Mouse (Mus musculus): ENCODE measurements around the gene Pgpep1. TPM values are rescaled to one million over a fixed set of nuclear protein-coding genes. Genes with fewer than 3 reads are reported as not detected.
A peak's percentile ranks its signal among the peaks of the same experiment; 100 is the strongest.

Gene Pgpep1
- polyA plus RNA-seq, 1 experiment from 2014 or later, result 32.1 TPM

DNA sequence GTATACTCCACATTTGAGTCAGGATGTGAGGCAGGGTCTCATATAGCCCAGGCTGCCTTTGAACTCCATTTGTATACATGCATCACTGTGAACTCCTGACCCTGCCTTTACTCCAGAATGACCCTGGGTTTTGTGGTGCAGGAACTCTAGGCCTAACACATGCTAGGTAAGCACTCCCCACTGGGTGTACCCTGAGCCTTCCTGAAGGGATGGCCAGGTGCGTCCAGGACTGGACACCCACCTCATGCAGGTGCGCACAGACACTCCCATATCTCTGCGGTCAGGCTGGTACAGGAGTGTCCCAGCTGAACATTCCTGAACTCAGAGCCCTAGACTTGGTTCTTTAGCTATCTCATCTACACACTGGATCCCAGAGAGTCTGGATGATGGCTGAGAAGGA is 13.9 kb upstream of the Pgpep1 start:
- no peaks in the 10 kb centered on the region for H3K27me3 ChIP-seq (replicated peaks)
- 85% methylated on average over 3 of the region's 3 CpGs for WGBS
- peak overlapping the region; percentile 75 for H3K4me2 ChIP-seq
- peaks cover 25% of the 10 kb centered on the region for H3K36me3 ChIP-seq
- peak overlapping the region; percentile 75 for H3K4me3 ChIP-seq
- H3K4me1 ChIP-seq (replicated peaks), result peaks cover 21% of the 10 kb centered on the region
- peak overlapping the region; percentile 95 for H3K27ac ChIP-seq (ENCODE audit: poor library complexity, severe bottlenecking)
- H3K9me3 ChIP-seq (replicated peaks), result no peaks in the 10 kb centered on the region
- ATAC-seq (ENCODE audit: insufficient number of reproducible peaks, low FRiP score), result no peak
- H3K9ac ChIP-seq, result peak overlapping the region; percentile 79

DNA sequence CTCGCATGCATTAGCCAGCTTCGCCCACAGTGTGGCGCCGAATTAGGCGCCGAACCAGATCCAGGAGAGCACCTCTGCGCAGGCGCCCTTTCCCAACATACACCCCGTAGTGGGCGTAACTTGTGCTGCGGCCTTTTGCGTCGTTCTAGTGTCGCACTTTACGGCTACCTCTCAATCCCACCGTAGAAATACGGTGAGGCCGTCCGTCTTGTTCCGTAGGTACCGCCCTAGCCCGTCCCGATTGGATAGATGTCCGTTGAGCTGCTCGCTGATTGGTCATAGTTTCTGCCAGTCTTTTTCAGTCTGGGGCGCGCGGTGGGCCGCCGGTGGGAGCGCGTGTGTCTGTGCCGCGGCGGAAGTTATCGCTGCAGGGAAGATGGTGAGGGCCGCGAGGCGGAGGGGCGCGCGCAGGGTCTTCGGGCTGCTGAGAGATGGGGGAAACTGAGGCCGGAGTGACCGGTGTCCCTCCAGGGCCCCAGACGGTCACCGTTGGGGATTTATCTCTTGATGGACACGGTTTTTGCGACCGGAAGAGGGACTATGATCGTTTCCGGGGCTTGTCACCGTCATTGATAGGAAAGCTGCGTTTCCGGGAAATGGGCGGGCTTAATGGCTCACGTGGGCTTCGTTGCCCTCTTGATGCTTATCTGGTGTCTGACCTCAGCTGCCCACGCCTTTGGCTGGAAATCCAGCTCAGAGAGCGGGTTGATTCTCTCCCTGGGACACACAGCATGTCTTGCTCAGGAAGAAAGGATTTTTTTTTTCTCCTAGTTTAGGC is 13.1 kb upstream of the Pgpep1 start, which contains the start of gene Lsm4:
Gene Lsm4, plus strand, starts transcription at position 170 of the 778 bp plus-strand sequence.
- under 1% methylated on average over 60 of the region's 60 CpGs for WGBS
- no peaks in the 10 kb centered on the region for H3K9me3 ChIP-seq (replicated peaks)
- H3K4me3 ChIP-seq, result peak within 1 kb of the TSS; percentile 75

DNA sequence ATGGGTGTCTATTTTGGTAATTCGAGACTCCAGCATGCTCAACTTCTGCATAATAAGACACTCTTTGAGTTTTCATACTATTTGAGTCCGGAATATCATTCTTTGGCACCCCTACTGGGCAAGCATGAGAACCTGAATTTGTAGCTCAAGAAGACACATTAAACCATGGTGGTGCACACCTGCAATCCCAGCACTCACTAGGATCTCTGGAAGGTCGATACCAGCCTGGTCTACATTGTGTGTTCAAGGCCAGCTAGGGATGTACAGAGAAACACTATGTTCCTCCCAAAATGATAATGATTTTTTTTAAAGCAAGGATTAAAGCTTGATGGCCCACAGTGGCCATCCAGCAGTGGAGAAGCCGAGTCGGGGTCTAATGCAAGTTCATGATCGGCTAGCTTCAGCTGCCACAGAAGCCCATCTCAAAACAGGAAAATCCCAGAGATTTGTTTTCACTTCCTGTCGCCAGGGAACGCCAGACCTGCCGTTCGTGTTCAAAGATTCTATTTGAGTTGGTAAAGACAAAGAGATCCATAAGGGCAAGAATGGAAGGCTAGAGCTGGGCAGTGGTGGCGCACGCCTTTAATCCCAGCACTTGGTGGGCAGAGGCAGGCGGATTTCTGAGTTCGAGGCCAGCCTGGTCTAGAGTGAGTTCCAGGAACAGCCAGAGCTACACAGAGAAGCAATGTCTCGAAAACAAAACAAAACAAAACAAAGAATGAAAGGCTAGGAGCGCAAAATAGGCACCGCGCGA is 12.3 kb upstream of the Pgpep1 start:
- peak overlapping the region; percentile 55 for H3K27ac ChIP-seq (ENCODE audit: poor library complexity, severe bottlenecking)
- 0 out of 2 replicates have a peak, but pooled peaks cover 5% of the 10 kb centered on the region for H3K9me3 ChIP-seq (replicated peaks)
- no peaks in the 10 kb centered on the region for H3K27me3 ChIP-seq (replicated peaks)
- peak overlapping the region; percentile 66 for H3K9ac ChIP-seq
- peak overlapping the region; percentile 64 for H3K4me2 ChIP-seq
- H3K4me1 ChIP-seq (replicated peaks), result peaks cover 21% of the 10 kb centered on the region
- H3K4me3 ChIP-seq, result peak overlapping the region; percentile 75
- peaks cover 9% of the 10 kb centered on the region for H3K36me3 ChIP-seq
- ATAC-seq (ENCODE audit: insufficient number of reproducible peaks, low FRiP score), result peak; percentile 1; the same call in 1 of the 2 replicates
- WGBS, result 37% methylated on average over 19 of the region's 19 CpGs

More for the DNA sequence above, 13.1 kb upstream of the Pgpep1 start, which contains the start of gene Lsm4:
- Histone ChIP-seq H3K9ac (peak within 1 kb of the TSS; percentile 79), H3K4me1 (replicated peaks) (peaks cover 21% of the 10 kb centered on the region), H3K27ac (ENCODE audit: poor library complexity, severe bottlenecking) (peak within 1 kb of the TSS; percentile 95), H3K27me3 (replicated peaks) (no peaks in the 10 kb centered on the region), H3K36me3 (peaks cover 16% of the 10 kb centered on the region), H3K4me2 (peak within 1 kb of the TSS; percentile 75)
- peak; percentile 97 for ATAC-seq (ENCODE audit: insufficient number of reproducible peaks, low FRiP score)

GRCm38 (mm10) chr8:70671615-70672324 is 11.6 kb upstream of the Pgpep1 start:
- no peak for ATAC-seq (ENCODE audit: insufficient number of reproducible peaks, low FRiP score)
- Histone ChIP-seq H3K27me3 (replicated peaks) (no peaks in the 10 kb centered on the region), H3K36me3 (peaks cover 5% of the 10 kb centered on the region; the same call in 1 of the 2 replicates), H3K9me3 (replicated peaks) (0 out of 2 replicates have a peak, but pooled peaks cover 5% of the 10 kb centered on the region), H3K4me3 (no peak overlapping the region), H3K27ac (ENCODE audit: poor library complexity, severe bottlenecking) (0 out of 2 replicates have a peak overlapping the region, but pooled peaks have one; percentile 8), H3K9ac (no peak overlapping the region), H3K4me1 (replicated peaks) (peaks cover 21% of the 10 kb centered on the region), H3K4me2 (no peak overlapping the region)
- WGBS, result 60% methylated on average over 10 of the region's 10 CpGs

DNA sequence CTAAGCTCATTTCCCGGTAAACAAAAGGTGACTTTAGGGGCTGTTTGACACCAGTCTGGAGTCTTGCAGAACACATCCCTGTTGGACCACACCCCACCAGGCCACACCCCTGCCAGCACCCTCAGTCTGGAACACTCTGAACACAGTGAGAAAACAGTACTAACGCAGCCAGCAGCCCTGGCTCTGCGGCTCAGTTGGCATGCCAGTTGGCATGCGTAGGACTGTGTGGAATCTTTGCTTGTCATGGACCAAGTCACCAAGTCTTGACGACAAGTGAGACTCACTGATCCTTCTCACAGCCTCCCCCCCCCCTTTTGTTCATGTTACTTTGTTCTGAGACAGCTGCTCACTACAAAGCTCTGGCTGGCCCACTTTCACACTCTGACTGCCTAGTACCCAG is 6.9 kb upstream of the Pgpep1 start:
- WGBS, result 66% methylated on average over 5 of the region's 5 CpGs
- Histone ChIP-seq H3K27me3 (replicated peaks) (no peaks in the 10 kb centered on the region), H3K4me1 (replicated peaks) (no peaks in the 10 kb centered on the region), H3K9ac (no peak overlapping the region), H3K4me2 (no peak overlapping the region), H3K9me3 (replicated peaks) (0 out of 2 replicates have a peak, but pooled peaks cover 5% of the 10 kb centered on the region), H3K27ac (ENCODE audit: poor library complexity, severe bottlenecking) (no peak overlapping the region), H3K4me3 (no peak overlapping the region), H3K36me3 (no peaks in the 10 kb centered on the region)
- no peak; the same call in 1 of the 2 replicates for ATAC-seq (ENCODE audit: insufficient number of reproducible peaks, low FRiP score)

DNA sequence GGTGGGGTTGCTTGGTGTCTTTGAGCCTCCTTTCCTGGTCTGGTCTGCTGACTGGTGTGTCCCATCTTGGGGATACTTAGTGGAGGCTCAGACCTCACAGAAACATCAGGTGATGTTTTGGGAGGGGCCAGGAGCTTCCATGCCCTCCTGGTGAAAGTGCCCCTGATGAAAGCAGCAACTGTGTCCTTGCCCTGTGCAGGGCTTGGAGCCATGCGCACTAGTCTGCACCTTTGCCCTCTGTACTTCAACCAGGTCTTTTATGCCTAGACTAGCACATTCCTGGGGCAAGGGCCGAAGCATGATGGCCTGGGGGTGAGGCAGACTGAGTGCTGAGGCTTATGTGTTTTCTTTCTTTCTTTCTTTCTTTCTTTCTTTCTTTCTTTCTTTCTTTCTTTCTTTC is 5.4 kb upstream of the Pgpep1 start:
- no peak overlapping the region for H3K4me2 ChIP-seq
- no peaks in the 10 kb centered on the region for H3K27me3 ChIP-seq (replicated peaks)
- no peak overlapping the region for H3K4me3 ChIP-seq
- H3K27ac ChIP-seq (ENCODE audit: poor library complexity, severe bottlenecking), result no peak overlapping the region
- WGBS, result 71% methylated on average over 2 of the region's 2 CpGs
- no peak for ATAC-seq (ENCODE audit: insufficient number of reproducible peaks, low FRiP score)
- H3K4me1 ChIP-seq (replicated peaks), result peaks cover under 1% of the 10 kb centered on the region; the same call in 1 of the 2 replicates
- 0 out of 2 replicates have a peak, but pooled peaks cover 5% of the 10 kb centered on the region for H3K9me3 ChIP-seq (replicated peaks)
- no peak overlapping the region for H3K9ac ChIP-seq
- no peaks in the 10 kb centered on the region for H3K36me3 ChIP-seq

DNA sequence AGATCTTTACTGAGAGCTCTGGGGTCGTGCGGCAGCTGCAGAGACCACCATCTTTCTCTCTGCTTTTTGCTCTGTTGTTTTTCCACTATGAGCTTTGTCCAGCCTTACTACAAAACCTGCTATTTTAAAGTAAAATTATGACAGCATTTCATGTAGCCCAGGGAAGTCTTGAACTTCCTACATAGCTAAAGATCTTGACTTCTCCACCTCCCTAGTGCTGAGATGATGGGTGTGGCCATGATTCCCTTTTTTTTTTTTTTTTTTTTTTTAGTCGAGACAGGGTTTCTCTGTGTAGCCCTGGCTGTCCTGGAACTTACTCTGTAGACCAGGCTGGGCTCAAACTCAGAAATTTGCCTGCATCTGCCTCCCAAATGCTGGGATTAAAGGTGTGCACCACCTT is 4.4 kb upstream of the Pgpep1 start:
- H3K4me3 ChIP-seq, result no peak overlapping the region
- no peak overlapping the region for H3K4me2 ChIP-seq
- 62% methylated on average over 3 of the region's 3 CpGs for WGBS
- H3K9ac ChIP-seq, result no peak overlapping the region
- H3K27ac ChIP-seq (ENCODE audit: poor library complexity, severe bottlenecking), result no peak overlapping the region
- ATAC-seq (ENCODE audit: insufficient number of reproducible peaks, low FRiP score), result no peak
- no peaks in the 10 kb centered on the region for H3K36me3 ChIP-seq
- 0 out of 2 replicates have a peak, but pooled peaks cover 5% of the 10 kb centered on the region for H3K9me3 ChIP-seq (replicated peaks)
- peaks cover 7% of the 10 kb centered on the region for H3K4me1 ChIP-seq (replicated peaks)
- no peaks in the 10 kb centered on the region for H3K27me3 ChIP-seq (replicated peaks)

DNA sequence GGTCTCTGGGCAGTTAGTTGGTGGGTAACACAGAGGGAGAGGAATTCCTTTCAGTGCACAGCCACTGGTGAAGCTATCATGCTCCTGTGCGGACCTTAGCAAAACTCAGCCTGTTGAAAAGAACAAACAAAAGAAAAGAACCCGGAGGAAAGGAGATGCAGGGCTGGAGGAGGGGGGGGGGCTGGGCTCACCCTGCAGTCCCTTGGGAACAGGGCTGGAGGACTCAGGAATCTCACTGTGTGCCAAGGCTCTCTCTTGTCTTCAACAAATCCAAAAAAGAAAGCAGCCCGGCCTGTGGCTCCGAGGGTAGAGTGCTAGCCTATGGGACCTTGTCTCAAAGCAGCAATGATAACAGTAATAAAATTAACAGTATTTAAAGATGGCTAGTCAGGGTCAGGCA is 3.5 kb upstream of the Pgpep1 start:
- 0 out of 2 replicates have a peak, but pooled peaks cover 5% of the 10 kb centered on the region for H3K9me3 ChIP-seq (replicated peaks)
- 55% methylated on average over 4 of the region's 4 CpGs for WGBS
- H3K9ac ChIP-seq, result no peak overlapping the region
- H3K27me3 ChIP-seq (replicated peaks), result no peaks in the 10 kb centered on the region
- H3K27ac ChIP-seq (ENCODE audit: poor library complexity, severe bottlenecking), result no peak overlapping the region
- ATAC-seq (ENCODE audit: insufficient number of reproducible peaks, low FRiP score), result no peak
- peaks cover 10% of the 10 kb centered on the region for H3K4me1 ChIP-seq (replicated peaks)
- no peak overlapping the region for H3K4me2 ChIP-seq
- H3K36me3 ChIP-seq, result no peaks in the 10 kb centered on the region
- no peak overlapping the region for H3K4me3 ChIP-seq

- ATAC-seq (ENCODE audit: insufficient number of reproducible peaks, low FRiP score), result peak; percentile 98
- Histone ChIP-seq H3K9me3 (replicated peaks) (no peaks in the 10 kb centered on the region), H3K27ac (ENCODE audit: poor library complexity, severe bottlenecking) (peak overlapping the region; percentile 86), H3K9ac (peak overlapping the region; percentile 87), H3K4me2 (peak overlapping the region; percentile 84), H3K4me1 (replicated peaks) (peaks cover 24% of the 10 kb centered on the region), H3K4me3 (peak overlapping the region; percentile 77), H3K36me3 (peaks cover 27% of the 10 kb centered on the region), H3K27me3 (replicated peaks) (no peaks in the 10 kb centered on the region)
- WGBS, result 2% methylated on average over 43 of the region's 44 CpGs
Measured at GRCm38 (mm10) chr8:70659604-70660272, 450 bp downstream of the Pgpep1 start.

- Histone ChIP-seq H3K4me2 (peak overlapping the region; percentile 84), H3K9me3 (replicated peaks) (no peaks in the 10 kb centered on the region), H3K27me3 (replicated peaks) (no peaks in the 10 kb centered on the region), H3K9ac (peak overlapping the region; percentile 87), H3K4me3 (peak overlapping the region; percentile 77), H3K27ac (ENCODE audit: poor library complexity, severe bottlenecking) (peak overlapping the region; percentile 86), H3K36me3 (peaks cover 31% of the 10 kb centered on the region), H3K4me1 (replicated peaks) (peaks cover 24% of the 10 kb centered on the region)
- peak; percentile 73 for ATAC-seq (ENCODE audit: insufficient number of reproducible peaks, low FRiP score)
- WGBS, result under 1% methylated on average over 31 of the region's 31 CpGs
Measured at GRCm38 (mm10) chr8:70658897-70659603, 1.1 kb downstream of the Pgpep1 start.

Measured in heart, embryonic 12.5 days (tissue).